Mouse (Mus musculus) heart, postnatal 14 days (tissue): ENCODE data around the gene Rbm20. TPM values are rescaled to one million over a fixed set of nuclear protein-coding genes. Genes with fewer than 3 reads are reported as not detected.

Experiments used
- DNase-seq, 2 experiments: peaks; one replicate each; pipeline ENCODE4 v3.0.0; 2021 to 2022
- intact Hi-C: fragments of 180-260 bp; cut with DNase I; formaldehyde crosslinking; loops from one replicate; pipeline ENCODE4 v1.15.1; 2025
- total RNA-seq, 2 experiments: library from RNA; stranded (reverse); gene quantifications; 2 replicates each; pipeline ENCODE4 v1.2.3; 2021

Gene Rbm20
- total RNA-seq, 2 experiments from 2014 or later, result 224 to 225 TPM

- intact Hi-C loops, result no loop called here
- DNase-seq, result no peak
Measured at GRCm38 (mm10) chr19:53861346-53861745, 184.2 kb downstream of the Rbm20 start.

DNA sequence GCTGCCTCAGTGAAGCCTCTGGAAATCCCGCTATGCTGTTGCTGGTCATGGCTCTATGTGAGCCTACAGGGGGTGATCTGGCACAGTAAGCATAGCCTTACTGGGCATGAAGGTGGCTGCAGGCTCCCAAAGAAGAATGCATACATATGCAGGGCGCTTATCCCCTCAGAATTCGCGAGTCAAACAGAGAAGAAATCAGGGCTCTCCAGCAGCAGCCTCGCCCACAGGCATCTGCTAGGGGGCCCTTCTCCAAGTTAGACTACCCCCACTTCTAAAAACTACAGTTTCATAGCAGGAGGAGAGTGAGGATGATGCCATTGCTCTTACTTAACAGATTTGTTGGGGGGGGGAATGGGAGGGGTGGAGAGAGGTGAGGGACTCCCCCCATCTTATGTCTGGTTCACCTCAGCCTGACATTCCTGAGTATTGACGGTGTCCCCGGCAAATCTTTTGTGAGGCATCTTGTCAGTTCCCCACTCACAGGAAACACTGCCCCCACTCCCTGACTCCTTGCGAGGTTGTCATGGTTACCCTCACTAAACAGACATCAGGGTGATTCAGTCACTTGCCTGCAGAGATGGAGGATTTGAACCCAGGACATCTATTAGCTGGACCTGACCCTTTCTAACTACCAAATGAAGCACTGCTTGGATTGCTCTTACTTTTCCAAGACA is 185.6 kb downstream of the Rbm20 start:
- DNase-seq, result no peak
- intact Hi-C loops, result no loop called here

DNA sequence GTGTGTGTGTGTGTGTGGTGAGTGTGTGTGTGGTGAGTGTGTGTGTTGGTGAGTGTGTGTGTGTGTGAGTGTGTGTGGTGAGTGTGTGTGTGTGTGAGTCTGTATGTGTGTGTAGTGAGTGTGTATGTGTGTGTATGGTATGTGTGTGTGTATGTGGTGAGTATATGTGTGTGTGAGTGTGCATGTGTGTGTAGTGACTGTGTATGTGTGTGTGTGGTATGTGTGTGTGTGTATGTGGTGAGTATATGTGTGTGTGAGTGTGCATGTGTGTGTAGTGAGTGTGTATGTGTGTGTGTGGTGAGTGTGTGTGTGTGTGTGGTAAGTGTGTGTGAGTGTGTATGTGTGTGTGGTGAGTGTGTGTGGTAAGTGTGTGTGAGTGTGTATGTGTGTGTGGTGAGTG is 190.1 kb downstream of the Rbm20 start:
- no peak for DNase-seq
- intact Hi-C loops, result no loop called here

GRCm38 (mm10) chr19:53868125-53868524 is 191.0 kb downstream of the Rbm20 start:
- DNase-seq, result no peak
- intact Hi-C loops, result no loop called here

DNA sequence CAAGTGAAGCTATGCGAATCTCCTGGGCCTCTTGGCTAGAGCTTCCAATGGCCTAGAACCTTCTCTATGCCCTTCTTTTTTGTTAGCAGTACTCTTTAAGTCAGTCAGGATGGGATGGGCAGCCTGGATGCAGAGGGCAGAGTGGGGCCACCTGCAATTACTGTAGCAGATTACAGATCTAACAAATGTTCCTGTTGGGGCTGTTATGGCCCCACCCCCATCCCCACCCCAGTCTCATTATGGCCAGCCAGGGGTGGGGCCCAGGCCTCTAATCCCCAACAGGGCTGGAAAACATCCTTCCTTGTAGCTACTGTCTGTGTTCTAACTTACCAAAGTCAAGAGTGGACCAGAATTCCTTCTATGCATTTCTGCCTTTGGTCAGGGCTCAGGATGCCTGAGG is 191.7 kb downstream of the Rbm20 start:
- no peak for DNase-seq
- intact Hi-C loops, result no loop called here

GRCm38 (mm10) chr19:53869427-53870385 is 192.6 kb downstream of the Rbm20 start:
- intact Hi-C loops, result no loop called here
- no peak for DNase-seq

DNA sequence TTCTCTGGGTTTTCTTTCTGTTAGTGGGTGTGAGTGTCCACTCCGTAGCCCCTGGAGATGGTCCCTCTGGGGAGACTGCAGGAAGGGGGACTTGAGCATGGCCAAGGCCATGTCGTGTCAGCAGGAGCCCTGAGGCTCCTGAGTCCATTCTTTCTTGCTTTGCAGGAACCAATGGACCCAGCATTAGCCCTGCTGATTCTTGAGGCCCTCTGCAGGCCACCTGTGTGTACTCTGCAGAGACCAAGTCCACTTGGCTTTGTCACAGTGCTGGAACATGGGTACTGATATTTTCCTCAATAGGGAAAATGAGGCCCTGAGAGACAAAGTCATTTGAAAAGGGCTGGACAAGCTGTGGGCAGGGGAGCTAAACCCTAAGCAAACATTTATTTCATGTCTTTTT is 193.5 kb downstream of the Rbm20 start:
- no peak for DNase-seq
- intact Hi-C loops, result no loop called here

GRCm38 (mm10) chr19:53871502-53871901 is 194.4 kb downstream of the Rbm20 start:
- intact Hi-C loops, result no loop called here
- DNase-seq, result no peak

DNA sequence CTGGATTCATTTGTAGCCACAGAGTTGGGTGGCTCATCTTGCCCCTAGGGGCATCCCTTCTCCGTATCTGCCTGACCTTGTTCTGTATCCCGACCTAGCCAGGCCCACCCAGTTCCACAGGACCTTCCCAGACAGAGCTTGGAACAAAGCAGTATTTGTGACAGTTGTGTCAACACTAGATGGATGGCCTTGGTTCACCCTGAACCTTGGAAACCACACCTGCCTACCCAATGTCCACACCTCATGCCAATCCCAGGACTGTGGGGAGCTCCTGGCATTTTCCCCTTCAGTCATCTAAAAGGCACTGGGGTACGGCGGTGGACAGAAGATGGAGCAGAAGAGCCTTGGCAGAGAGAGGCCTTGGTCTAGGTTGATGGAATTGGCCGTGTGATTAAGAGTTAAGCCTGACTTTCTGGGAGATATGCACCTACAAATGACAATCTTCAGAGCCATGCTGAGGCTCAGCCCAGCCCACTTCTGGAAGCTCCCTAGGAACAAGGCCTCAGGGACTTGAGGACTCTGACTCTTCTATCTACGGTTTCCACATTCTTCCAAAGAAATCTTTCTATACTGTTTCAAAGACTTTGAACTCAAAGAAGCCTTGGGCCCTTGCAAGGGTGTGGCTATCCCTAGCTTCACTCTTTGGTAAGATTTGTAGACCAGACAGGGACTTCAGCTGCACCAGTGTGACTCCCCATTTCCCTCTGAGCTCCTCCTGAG is 196.0 kb downstream of the Rbm20 start:
- intact Hi-C loops, result no loop called here
- DNase-seq, result no peak

DNA sequence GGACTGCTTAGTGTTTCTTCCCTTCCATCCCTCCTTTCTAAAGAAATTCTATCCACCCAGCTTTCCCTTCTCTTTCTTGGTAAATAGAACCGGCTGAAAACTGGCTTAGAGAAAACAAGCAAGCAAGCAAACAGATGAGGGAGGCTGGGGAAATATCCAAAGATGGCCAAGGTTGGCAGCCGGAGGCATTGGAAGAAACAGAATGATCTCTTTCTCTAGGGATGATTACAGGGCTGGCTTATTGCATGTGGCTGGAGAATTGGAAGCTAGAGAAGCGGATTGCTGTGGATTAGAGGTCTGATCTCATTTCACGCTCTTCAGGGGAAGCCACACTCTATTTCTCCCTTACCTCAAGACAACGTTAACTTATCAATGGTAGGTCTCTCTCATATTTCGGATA is 198.1 kb downstream of the Rbm20 start:
- intact Hi-C loops, result no loop called here
- DNase-seq, result no peak

- DNase-seq, result no peak
- intact Hi-C loops, result no loop called here
Measured at GRCm38 (mm10) chr19:53877779-53878178, 200.7 kb downstream of the Rbm20 start.

- DNase-seq, result no peak
- intact Hi-C loops, result no loop called here
Measured at GRCm38 (mm10) chr19:53880460-53880859, 203.4 kb downstream of the Rbm20 start.

DNA sequence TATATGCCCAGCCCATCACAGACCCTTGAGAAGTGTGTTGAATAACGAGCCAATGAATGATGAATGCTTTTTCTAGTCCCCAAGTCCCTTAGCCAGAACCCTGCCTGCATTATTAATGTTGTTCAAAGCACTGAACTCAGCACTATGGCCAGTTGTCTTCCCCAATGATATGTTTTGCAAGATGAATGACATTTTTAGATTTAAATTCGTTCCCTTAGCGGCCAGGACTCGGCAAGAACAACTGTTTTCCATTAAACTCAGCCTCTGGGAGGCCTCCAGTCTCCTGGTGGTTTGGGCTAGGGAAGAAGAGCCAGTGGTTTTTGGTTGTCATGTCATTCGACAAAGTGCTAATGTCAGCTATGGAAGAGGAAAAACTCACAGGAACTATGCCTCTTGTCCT is 204.7 kb downstream of the Rbm20 start:
- intact Hi-C loops, result no loop called here
- DNase-seq, result no peak

DNA sequence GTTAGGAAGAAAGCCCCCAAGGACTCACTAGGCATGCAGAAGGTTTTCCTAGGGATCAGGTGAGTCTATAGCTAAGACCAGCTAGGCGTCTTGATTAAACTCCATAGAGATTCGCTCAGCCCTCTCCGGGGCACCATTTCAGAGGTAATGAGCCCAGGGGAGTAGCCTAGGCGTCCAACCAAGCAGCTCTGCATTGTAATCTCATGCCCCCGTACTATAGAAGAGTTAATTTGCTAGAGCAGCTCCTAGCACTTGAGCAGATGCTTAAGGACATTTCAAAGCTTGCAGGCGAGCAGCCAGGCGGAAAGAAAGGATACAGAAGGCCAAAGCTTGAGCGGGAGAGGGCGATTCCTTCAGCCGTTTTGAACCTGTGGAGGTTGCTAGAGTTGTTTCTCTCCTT is 208.3 kb downstream of the Rbm20 start:
- DNase-seq, result no peak
- intact Hi-C loops, result no loop called here

DNA sequence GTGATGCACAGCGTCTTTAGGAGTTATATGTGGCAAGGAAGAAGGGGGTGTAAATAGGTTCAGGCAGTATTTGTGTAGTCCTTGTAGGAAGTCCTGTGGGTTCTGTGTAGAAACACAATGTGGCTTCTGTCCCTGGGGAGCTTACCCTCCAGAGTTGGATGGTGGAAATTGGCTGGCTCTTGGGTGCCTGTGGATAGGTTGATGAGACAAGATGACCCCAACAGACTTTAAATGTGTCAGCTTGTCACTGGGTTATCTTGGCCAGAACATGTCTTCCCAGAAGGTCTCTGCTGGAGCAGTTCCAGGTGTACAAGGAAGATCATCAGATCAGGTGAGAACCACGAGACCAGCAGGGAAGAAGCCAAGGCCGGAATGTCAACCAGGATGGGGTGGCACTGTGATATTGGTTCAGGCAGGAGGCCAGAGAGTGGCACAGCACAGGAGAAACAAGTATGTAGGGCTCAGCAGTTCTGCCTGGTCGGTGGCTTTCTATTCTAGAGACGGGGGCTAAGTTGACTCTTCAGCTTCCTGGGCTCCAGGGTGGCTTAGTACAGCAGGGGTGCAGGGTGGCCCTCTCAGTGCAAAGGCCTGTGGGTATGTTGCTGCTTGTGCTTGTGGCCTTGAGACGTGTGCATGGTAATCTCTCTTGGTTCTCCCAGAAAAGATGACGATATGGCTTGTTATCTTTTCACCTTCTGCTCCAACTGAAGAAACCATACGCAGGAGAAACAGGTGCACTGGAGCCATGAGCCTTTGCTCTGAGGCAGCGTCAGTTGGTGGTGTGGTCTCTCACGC is 209.7 kb downstream of the Rbm20 start:
- DNase-seq, result no peak

DNA sequence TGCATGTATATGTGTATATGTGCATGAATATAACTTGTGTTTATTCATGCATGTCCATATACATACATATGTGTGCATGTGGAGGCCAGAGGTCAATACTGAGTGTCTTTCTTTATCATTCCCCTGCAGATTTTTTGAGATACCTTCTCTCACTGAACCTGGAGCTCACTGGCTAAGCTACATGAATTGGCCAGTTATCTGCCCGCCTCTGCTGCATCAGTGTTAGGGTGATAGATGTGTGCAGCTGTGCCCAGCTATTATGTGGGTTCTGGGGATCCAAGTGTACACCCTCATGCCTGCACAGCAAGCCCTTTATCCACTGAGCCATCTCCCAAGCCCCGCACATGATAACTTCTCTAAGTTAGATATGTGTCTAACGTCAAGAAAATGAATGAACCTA is 210.7 kb downstream of the Rbm20 start:
- intact Hi-C loops, result no loop called here
- DNase-seq, result no peak

More for the DNA sequence above, 209.7 kb downstream of the Rbm20 start:
- intact Hi-C loops, result no loop called here

DNA sequence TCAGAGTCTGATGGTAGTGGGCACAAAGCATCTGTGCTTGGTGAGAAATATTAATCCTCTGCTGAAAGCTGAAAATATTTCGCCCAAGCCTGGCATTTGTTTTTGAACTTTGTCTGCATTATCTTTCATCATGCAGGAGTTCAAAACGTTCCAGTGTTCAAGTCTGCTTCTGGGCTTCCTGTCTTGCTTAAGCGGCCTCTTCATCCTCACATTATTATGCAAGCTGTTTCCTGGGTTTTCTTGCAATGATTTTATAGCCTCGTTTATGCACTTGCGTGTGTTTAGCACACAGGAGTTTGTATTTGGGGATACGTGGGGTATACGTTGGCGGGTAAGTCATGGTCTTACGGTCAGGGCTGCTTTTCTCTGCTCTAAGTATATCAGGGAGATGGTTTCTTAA is 211.2 kb downstream of the Rbm20 start:
- DNase-seq, result no peak
- intact Hi-C loops, result no loop called here

DNA sequence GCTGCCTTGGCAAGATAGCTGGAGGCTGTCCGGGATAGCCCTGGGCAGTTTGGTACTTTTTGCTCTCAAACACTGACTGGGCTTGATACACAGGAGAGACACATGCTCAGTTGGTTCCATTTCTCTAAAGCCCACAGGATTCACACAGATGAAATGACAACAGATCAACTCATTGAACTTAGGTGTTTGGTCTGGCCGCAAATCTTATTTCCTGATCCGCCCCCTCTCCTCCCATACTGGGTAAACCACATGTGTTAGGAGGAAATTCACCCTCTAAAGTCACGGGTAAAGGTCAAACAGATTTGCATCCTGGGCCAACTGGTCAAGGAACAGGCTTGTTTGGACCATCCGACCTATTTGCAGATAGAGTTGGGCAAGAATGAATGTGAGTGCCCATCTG is 212.4 kb downstream of the Rbm20 start:
- intact Hi-C loops, result no loop called here
- no peak for DNase-seq

GRCm38 (mm10) chr19:53890274-53890673 is 213.2 kb downstream of the Rbm20 start:
- intact Hi-C loops, result no loop called here
- no peak for DNase-seq

DNA sequence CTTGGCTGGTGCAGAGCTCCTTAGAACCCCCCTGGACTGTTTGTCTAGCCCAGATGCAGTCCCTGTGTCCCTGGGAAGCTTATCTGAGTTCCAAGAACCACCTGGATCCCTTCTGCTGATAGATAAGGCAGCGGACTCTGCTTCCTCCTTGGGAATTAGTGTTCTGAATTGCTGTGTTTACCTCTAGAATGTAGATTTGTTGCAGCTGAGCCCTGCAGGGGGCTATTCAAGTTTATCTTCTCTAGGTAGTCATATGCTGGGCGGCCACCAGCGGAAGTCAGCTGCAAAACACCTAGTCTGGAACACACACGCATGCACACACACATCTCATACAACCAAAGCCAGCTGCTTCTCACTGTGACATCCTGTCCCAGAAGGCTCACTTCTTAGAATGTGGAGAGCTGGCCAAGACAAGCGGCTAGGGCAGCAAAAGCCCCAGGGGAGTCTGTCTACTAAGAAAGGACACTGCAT is 213.7 kb downstream of the Rbm20 start:
- intact Hi-C loops, result no loop called here
- DNase-seq, result peak; percentile 34 to 43
